Mouse (Mus musculus): ENCODE results near the gene Olfr808. TPM values are rescaled to one million over a fixed set of nuclear protein-coding genes. Genes with fewer than 3 reads are reported as not detected.

Olfr808 gene
- not detected in 2 replicates for polyA plus RNA-seq (2015; fragmentation: Nextera tagmentation; extraction: Ambion mirVana)

GRCm38 (mm10) chr10:129765182-129765581 is at the start of gene Olfr808:
TSS of gene Olfr808 (plus strand) at chr10:129765482.
- Histone ChIP-seq H3K36me3 (ENCODE audit: insufficient read depth, low read length) (no peaks in the 10 kb centered on the region), H3K4me2 (ENCODE audit: low read length) (no peak within 1 kb of the TSS), H3K9me3 (replicated peaks; ENCODE audit: low read length) (no peaks in the 10 kb centered on the region), H3K4me1 (replicated peaks; ENCODE audit: insufficient read depth, low read length) (no peaks in the 10 kb centered on the region), H3K27ac (no peak within 1 kb of the TSS), H3K9ac (ENCODE audit: low read depth, low read length) (no peak within 1 kb of the TSS), H3K4me3 (replicated peaks; ENCODE audit: low read depth, low read length) (no peak within 1 kb of the TSS), H3K27me3 (ENCODE audit: insufficient read depth, low read length) (no peaks in the 10 kb centered on the region)
- no peak for DNase-seq (ENCODE audit: low spot score)
- no peak for ATAC-seq (replicated peaks; ENCODE audit: low FRiP score, low read depth)
- no peak for TF ChIP-seq CTCF (IDR thresholded peaks at IDR 0.05; ENCODE audit: low read depth)
- WGBS: 86% methylated on average over 1 of the region's 1 CpGs

- H3K9me3 ChIP-seq (replicated peaks; ENCODE audit: low read length): no peaks in the 10 kb centered on the region
- H3K4me3 ChIP-seq (replicated peaks; ENCODE audit: low read depth, low read length): no peak within 1 kb of the TSS
- no peak within 1 kb of the TSS for H3K27ac ChIP-seq
- no peaks in the 10 kb centered on the region for H3K4me1 ChIP-seq (replicated peaks; ENCODE audit: insufficient read depth, low read length)
- no peak for ATAC-seq (replicated peaks; ENCODE audit: low FRiP score, low read depth)
- H3K4me2 ChIP-seq (ENCODE audit: low read length): no peak within 1 kb of the TSS
- no peak for DNase-seq (ENCODE audit: low spot score)
- no peaks in the 10 kb centered on the region for H3K36me3 ChIP-seq (ENCODE audit: insufficient read depth, low read length)
- no peaks in the 10 kb centered on the region for H3K27me3 ChIP-seq (ENCODE audit: insufficient read depth, low read length)
- no peak within 1 kb of the TSS for H3K9ac ChIP-seq (ENCODE audit: low read depth, low read length)
- 94% methylated on average over 2 of the region's 2 CpGs for WGBS
- no peak for TF ChIP-seq CTCF (IDR thresholded peaks at IDR 0.05; ENCODE audit: low read depth)
These were observed 36.0 kb upstream of the Olfr808 start, which contains the start of gene Olfr805 for GRCm38 (mm10) chr10:129729275-129729674. TSS of gene Olfr805 (minus strand) at chr10:129729375.

GRCm38 (mm10) chr10:129741821-129742220 is 23.5 kb upstream of the Olfr808 start, which contains the start of gene Olfr806:
TSS of gene Olfr806 (minus strand) at chr10:129741921.
- H3K9ac ChIP-seq (ENCODE audit: low read depth, low read length): no peak within 1 kb of the TSS
- no peaks in the 10 kb centered on the region for H3K9me3 ChIP-seq (replicated peaks; ENCODE audit: low read length)
- H3K4me2 ChIP-seq (ENCODE audit: low read length): no peak within 1 kb of the TSS
- TF ChIP-seq CTCF (IDR thresholded peaks at IDR 0.05; ENCODE audit: low read depth): no peak
- H3K27ac ChIP-seq: no peak within 1 kb of the TSS
- no peak for DNase-seq (ENCODE audit: low spot score)
- no peak for ATAC-seq (replicated peaks; ENCODE audit: low FRiP score, low read depth)
- no peak within 1 kb of the TSS for H3K4me3 ChIP-seq (replicated peaks; ENCODE audit: low read depth, low read length)
- no peaks in the 10 kb centered on the region for H3K27me3 ChIP-seq (ENCODE audit: insufficient read depth, low read length)
- H3K36me3 ChIP-seq (ENCODE audit: insufficient read depth, low read length): no peaks in the 10 kb centered on the region
- H3K4me1 ChIP-seq (replicated peaks; ENCODE audit: insufficient read depth, low read length): no peaks in the 10 kb centered on the region

GRCm38 (mm10) chr10:129757693-129758092 is 7.6 kb upstream of the Olfr808 start, which contains the start of gene Olfr807:
TSS of gene Olfr807 (minus strand) at chr10:129757793.
- Histone ChIP-seq H3K27ac (no peak within 1 kb of the TSS), H3K4me1 (replicated peaks; ENCODE audit: insufficient read depth, low read length) (no peaks in the 10 kb centered on the region), H3K36me3 (ENCODE audit: insufficient read depth, low read length) (no peaks in the 10 kb centered on the region), H3K9ac (ENCODE audit: low read depth, low read length) (no peak within 1 kb of the TSS), H3K4me2 (ENCODE audit: low read length) (no peak within 1 kb of the TSS), H3K4me3 (replicated peaks; ENCODE audit: low read depth, low read length) (no peak within 1 kb of the TSS), H3K27me3 (ENCODE audit: insufficient read depth, low read length) (no peaks in the 10 kb centered on the region), H3K9me3 (replicated peaks; ENCODE audit: low read length) (no peaks in the 10 kb centered on the region)
- DNase-seq (ENCODE audit: low spot score) (no peak), ATAC-seq (replicated peaks; ENCODE audit: low FRiP score, low read depth) (no peak)
- WGBS: 98% methylated on average over 1 of the region's 1 CpGs
- TF ChIP-seq CTCF (IDR thresholded peaks at IDR 0.05; ENCODE audit: low read depth): no peak

- Histone ChIP-seq H3K4me2 (ENCODE audit: low read length) (no peak within 1 kb of the TSS), H3K36me3 (ENCODE audit: insufficient read depth, low read length) (no peaks in the 10 kb centered on the region), H3K4me3 (replicated peaks; ENCODE audit: low read depth, low read length) (no peak within 1 kb of the TSS), H3K9ac (ENCODE audit: low read depth, low read length) (no peak within 1 kb of the TSS), H3K27ac (no peak within 1 kb of the TSS), H3K4me1 (replicated peaks; ENCODE audit: insufficient read depth, low read length) (no peaks in the 10 kb centered on the region), H3K9me3 (replicated peaks; ENCODE audit: low read length) (no peaks in the 10 kb centered on the region), H3K27me3 (ENCODE audit: insufficient read depth, low read length) (no peaks in the 10 kb centered on the region)
- DNase-seq (ENCODE audit: low spot score) (no peak), ATAC-seq (replicated peaks; ENCODE audit: low FRiP score, low read depth) (no peak)
- no peak for TF ChIP-seq CTCF (IDR thresholded peaks at IDR 0.05; ENCODE audit: low read depth)
These were observed 9.1 kb downstream of the Olfr808 start, which contains the start of gene Olfr809 for GRCm38 (mm10) chr10:129774338-129774737. TSS of gene Olfr809 (plus strand) at chr10:129774638.

GRCm38 (mm10) chr10:129778123-129778522 is 12.8 kb downstream of the Olfr808 start:
- Histone ChIP-seq H3K4me2 (ENCODE audit: low read length) (no peak overlapping the region), H3K9me3 (replicated peaks; ENCODE audit: low read length) (no peaks in the 10 kb centered on the region), H3K36me3 (ENCODE audit: insufficient read depth, low read length) (no peaks in the 10 kb centered on the region), H3K4me3 (replicated peaks; ENCODE audit: low read depth, low read length) (no peak overlapping the region), H3K9ac (ENCODE audit: low read depth, low read length) (no peak overlapping the region), H3K4me1 (replicated peaks; ENCODE audit: insufficient read depth, low read length) (no peaks in the 10 kb centered on the region), H3K27me3 (ENCODE audit: insufficient read depth, low read length) (no peaks in the 10 kb centered on the region), H3K27ac (no peak overlapping the region)
- no peak for TF ChIP-seq CTCF (IDR thresholded peaks at IDR 0.05; ENCODE audit: low read depth)
- no peak for ATAC-seq (replicated peaks; ENCODE audit: low FRiP score, low read depth)
- no peak for DNase-seq (ENCODE audit: low spot score)

GRCm38 (mm10) chr10:129794817-129795216 is 29.5 kb downstream of the Olfr808 start, which contains the start of gene Olfr810:
TSS of gene Olfr810 (minus strand) at chr10:129794917.
- no peak within 1 kb of the TSS for H3K4me2 ChIP-seq (ENCODE audit: low read length)

More at GRCm38 (mm10) chr10:129794817-129795216, 29.5 kb downstream of the Olfr808 start, which contains the start of gene Olfr810:
- DNase-seq (ENCODE audit: low spot score): no peak
- no peak for TF ChIP-seq CTCF (IDR thresholded peaks at IDR 0.05; ENCODE audit: low read depth)
- Histone ChIP-seq H3K27me3 (ENCODE audit: insufficient read depth, low read length) (no peaks in the 10 kb centered on the region), H3K27ac (no peak within 1 kb of the TSS), H3K9me3 (replicated peaks; ENCODE audit: low read length) (no peaks in the 10 kb centered on the region), H3K4me3 (replicated peaks; ENCODE audit: low read depth, low read length) (no peak within 1 kb of the TSS), H3K36me3 (ENCODE audit: insufficient read depth, low read length) (no peaks in the 10 kb centered on the region), H3K4me1 (replicated peaks; ENCODE audit: insufficient read depth, low read length) (no peaks in the 10 kb centered on the region), H3K9ac (ENCODE audit: low read depth, low read length) (no peak within 1 kb of the TSS)
- no peak for ATAC-seq (replicated peaks; ENCODE audit: low FRiP score, low read depth)

Data from kidney, postnatal 0 days (tissue).